Mouse (Mus musculus) midbrain, embryonic 11.5 days (tissue): ENCODE data around the gene Sec16b. TPM values are rescaled to one million over a fixed set of nuclear protein-coding genes. Genes with fewer than 3 reads are reported as not detected.

Source experiments
- ATAC-seq: fragments of 200-750 bp; cut with Nextera tagmentation; 2 replicates; pipeline ENCODE4 v1.8.0; 2017; ENCODE audit warnings: moderate TSS enrichment, moderate library complexity; ENCODE audit not compliant: low FRiP score
- DNase-seq: peaks from one replicate; pipeline ENCODE4 v3.0.0; 2015; ENCODE audit warnings: low spot score; ENCODE audit errors: missing footprints
- H3K27ac ChIP-seq: fragments of 300-500 bp; sonication (generic); 2 replicates; pipeline ENCODE4 v1.5.1; 2014; ENCODE audit warnings: low read depth, low read length
- H3K27me3 ChIP-seq: fragments of 300-500 bp; sonication (generic); 2 replicates; pipeline ENCODE4 v1.6.1; 2014; ENCODE audit warnings: mild to moderate bottlenecking, low read length, moderate library complexity, mixed read lengths; ENCODE audit not compliant: control insufficient read depth, insufficient read depth
- H3K36me3 ChIP-seq: fragments of 300-500 bp; sonication (generic); 2 replicates; pipeline ENCODE4 v1.6.1; 2014; ENCODE audit warnings: mild to moderate bottlenecking, low read length, moderate library complexity, mixed read lengths; ENCODE audit not compliant: control insufficient read depth, insufficient read depth
- H3K4me1 ChIP-seq: fragments of 300-500 bp; sonication (generic); 2 replicates; pipeline ENCODE4 v1.6.1; 2014; ENCODE audit warnings: low read length; ENCODE audit not compliant: control insufficient read depth, insufficient read depth
- H3K4me2 ChIP-seq: fragments of 300-500 bp; sonication (generic); 2 replicates; pipeline ENCODE4 v1.6.1; 2014; ENCODE audit warnings: mild to moderate bottlenecking, moderate library complexity
- H3K4me3 ChIP-seq: fragments of 300-500 bp; sonication (generic); 2 replicates; pipeline ENCODE4 v1.5.1; 2014; ENCODE audit warnings: low read depth, low read length
- H3K9ac ChIP-seq: fragments of 300-500 bp; sonication (generic); 2 replicates; pipeline ENCODE4 v1.6.1; 2014; ENCODE audit warnings: low read length
- H3K9me3 ChIP-seq: fragments of 300-500 bp; sonication (generic); 2 replicates; pipeline ENCODE4 v1.6.1; 2016; ENCODE audit warnings: low read length; ENCODE audit not compliant: control insufficient read depth
- WGBS: fragments of 180-500 bp; shearing (Covaris S2); extraction: QIAGEN DNeasy Blood & Tissue Kit; methylation state at CpG from one replicate; pipeline ENCODE4 v1.1.7; 2014; 5-methylcytosine and 5-hydroxymethylcytosine counted together
- polyA plus RNA-seq: library from polyadenylated mRNA; unstranded; fragments of >200 nt; fragmentation: Nextera tagmentation; extraction: Ambion mirVana; gene quantifications from 2 replicates; pipeline ENCODE4 v1.2.1, GENCODE M21; 2014

Gene Sec16b
- polyA plus RNA-seq, 1 experiment from 2014 or later = 0.55 TPM

DNA sequence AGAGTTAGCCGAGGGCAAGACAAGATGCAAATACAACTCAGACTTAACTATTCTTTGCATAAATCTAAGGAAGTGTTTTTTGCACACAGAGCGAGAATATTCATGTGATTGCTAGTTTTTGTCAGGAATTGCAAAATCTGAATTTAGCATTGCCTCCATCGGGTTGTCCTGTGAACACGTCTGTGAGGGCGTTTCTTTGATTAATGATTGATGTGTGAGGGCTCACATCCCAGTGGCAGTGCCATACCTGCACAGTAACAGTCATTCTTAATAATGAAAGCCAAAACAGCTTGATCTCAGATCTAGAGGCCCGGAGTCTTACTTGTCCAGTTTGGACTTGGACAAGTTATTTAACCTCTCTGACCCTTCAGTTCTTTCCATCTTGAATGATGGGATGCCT, 3.5 kb upstream of the Sec16b start:
- no peaks in the 10 kb centered on the region for H3K36me3 ChIP-seq
- no peak overlapping the region for H3K27ac ChIP-seq
- H3K9ac ChIP-seq = no peak overlapping the region
- ATAC-seq (no peak), DNase-seq (no peak)
- WGBS = 83% methylated on average over 6 of the region's 6 CpGs
- no peaks in the 10 kb centered on the region for H3K9me3 ChIP-seq
- no peak overlapping the region for H3K4me2 ChIP-seq
- no peaks in the 10 kb centered on the region; the same call in 1 of the 2 replicates for H3K4me1 ChIP-seq
- no peaks in the 10 kb centered on the region for H3K27me3 ChIP-seq
- no peak overlapping the region for H3K4me3 ChIP-seq

GRCm38 (mm10) chr1:157506995-157507595, 567 bp downstream of the Sec16b start:
- Histone ChIP-seq H3K4me2 (no peak overlapping the region), H3K4me3 (no peak overlapping the region), H3K9me3 (no peaks in the 10 kb centered on the region), H3K27ac (no peak overlapping the region), H3K4me1 (no peaks in the 10 kb centered on the region; the same call in 1 of the 2 replicates), H3K36me3 (no peaks in the 10 kb centered on the region), H3K27me3 (no peaks in the 10 kb centered on the region), H3K9ac (no peak overlapping the region)
- ATAC-seq = no peak
- no peak for DNase-seq
- WGBS = 66% methylated on average over 4 of the region's 4 CpGs

- H3K4me1 ChIP-seq = no peaks in the 10 kb centered on the region; the same call in 1 of the 2 replicates
- no peak overlapping the region for H3K27ac ChIP-seq
- ATAC-seq (no peak), DNase-seq (no peak)
- no peaks in the 10 kb centered on the region for H3K27me3 ChIP-seq
- no peak overlapping the region for H3K4me3 ChIP-seq
- H3K9me3 ChIP-seq = no peaks in the 10 kb centered on the region
- H3K36me3 ChIP-seq = no peaks in the 10 kb centered on the region
- WGBS = 58% methylated on average over 5 of the region's 5 CpGs
- no peak overlapping the region for H3K4me2 ChIP-seq
- H3K9ac ChIP-seq = no peak overlapping the region
Measured at GRCm38 (mm10) chr1:157507814-157508213, 1.3 kb downstream of the Sec16b start.

DNA sequence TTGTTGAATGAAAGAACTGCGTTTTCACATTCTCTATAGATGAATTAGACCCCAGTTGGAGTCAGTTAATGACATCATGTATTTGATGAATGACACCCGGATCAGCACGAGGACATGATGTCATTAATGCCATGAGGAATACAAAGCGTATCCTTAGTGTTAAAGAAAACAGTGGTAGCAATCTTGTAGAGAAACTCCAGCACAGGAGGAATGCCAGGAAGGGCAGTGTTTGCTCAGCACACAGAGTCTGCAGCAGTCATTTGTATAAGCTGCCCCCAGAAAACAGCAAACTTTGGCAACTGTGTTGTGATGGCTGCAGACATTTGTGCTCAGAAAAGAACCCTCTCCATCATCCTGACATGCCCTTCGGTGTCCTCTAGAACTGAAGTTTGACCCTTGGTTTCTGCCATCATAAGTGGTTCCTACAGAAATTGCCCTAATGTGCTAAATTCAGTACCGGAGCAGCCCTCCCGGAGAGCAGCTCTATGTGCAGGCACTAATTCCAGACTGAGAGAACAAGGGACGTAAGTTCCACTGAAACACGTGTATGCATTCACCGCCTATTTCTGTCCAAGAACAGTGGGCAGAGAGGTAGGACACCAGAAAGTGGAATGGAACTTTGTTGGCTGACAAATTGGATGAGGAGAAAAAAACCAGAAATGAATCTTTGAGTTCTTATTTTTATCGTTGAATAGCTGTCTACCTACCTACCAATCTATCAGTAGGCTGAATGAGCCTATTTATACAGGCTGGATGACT, 6.3 kb downstream of the Sec16b start:
- H3K4me2 ChIP-seq = no peak overlapping the region
- no peak overlapping the region for H3K27ac ChIP-seq
- no peak for ATAC-seq
- no peak overlapping the region for H3K4me3 ChIP-seq
- 83% methylated on average over 11 of the region's 11 CpGs for WGBS
- H3K9me3 ChIP-seq = no peaks in the 10 kb centered on the region
- H3K36me3 ChIP-seq = no peaks in the 10 kb centered on the region
- no peak overlapping the region for H3K9ac ChIP-seq
- peak; percentile 31 for DNase-seq
- no peaks in the 10 kb centered on the region for H3K4me1 ChIP-seq
- no peaks in the 10 kb centered on the region for H3K27me3 ChIP-seq

GRCm38 (mm10) chr1:157513559-157513958, 7.0 kb downstream of the Sec16b start:
- Histone ChIP-seq H3K4me2 (no peak overlapping the region), H3K4me1 (no peaks in the 10 kb centered on the region), H3K27me3 (no peaks in the 10 kb centered on the region), H3K9ac (no peak overlapping the region), H3K9me3 (no peaks in the 10 kb centered on the region), H3K27ac (no peak overlapping the region), H3K4me3 (no peak overlapping the region), H3K36me3 (no peaks in the 10 kb centered on the region)
- DNase-seq (no peak), ATAC-seq (no peak)
- WGBS = 85% methylated on average over 9 of the region's 9 CpGs

DNA sequence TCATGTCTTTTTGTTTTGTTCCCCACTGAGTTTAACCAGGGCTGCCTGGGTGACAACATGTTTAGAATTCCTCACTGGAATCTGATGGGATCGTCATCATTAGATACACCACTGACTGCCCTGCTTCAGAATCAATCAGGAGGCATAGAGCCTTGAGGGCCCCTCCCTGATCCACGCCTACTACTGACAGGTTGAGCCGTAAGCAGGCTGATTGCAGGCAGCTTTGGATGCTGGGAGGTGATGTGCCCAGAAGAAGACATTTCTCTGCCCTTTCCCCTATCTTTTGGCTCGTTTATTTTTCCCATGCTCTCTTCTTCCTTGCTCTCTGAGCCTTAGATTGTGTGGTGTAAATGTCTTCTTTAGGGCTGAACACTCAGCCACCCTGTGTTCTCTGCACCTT, 7.8 kb downstream of the Sec16b start:
- Histone ChIP-seq H3K9ac (no peak overlapping the region), H3K36me3 (no peaks in the 10 kb centered on the region), H3K27ac (no peak overlapping the region), H3K4me2 (no peak overlapping the region), H3K27me3 (no peaks in the 10 kb centered on the region), H3K4me3 (no peak overlapping the region), H3K9me3 (no peaks in the 10 kb centered on the region), H3K4me1 (no peaks in the 10 kb centered on the region)
- ATAC-seq (no peak), DNase-seq (no peak)
- WGBS = 77% methylated on average over 4 of the region's 4 CpGs

GRCm38 (mm10) chr1:157516838-157517808, 10.6 kb downstream of the Sec16b start:
- Histone ChIP-seq H3K9ac (no peak overlapping the region), H3K36me3 (no peaks in the 10 kb centered on the region), H3K27ac (no peak overlapping the region), H3K27me3 (no peaks in the 10 kb centered on the region), H3K4me1 (no peaks in the 10 kb centered on the region), H3K9me3 (no peaks in the 10 kb centered on the region), H3K4me3 (no peak overlapping the region), H3K4me2 (no peak overlapping the region)
- peak; percentile 31 for DNase-seq
- WGBS = 84% methylated on average over 8 of the region's 8 CpGs
- no peak for ATAC-seq

GRCm38 (mm10) chr1:157518111-157518523, 11.6 kb downstream of the Sec16b start:
- ATAC-seq (no peak), DNase-seq (peak; percentile 14)
- Histone ChIP-seq H3K27me3 (no peaks in the 10 kb centered on the region), H3K9ac (no peak overlapping the region), H3K4me3 (no peak overlapping the region), H3K36me3 (no peaks in the 10 kb centered on the region), H3K4me2 (no peak overlapping the region), H3K27ac (no peak overlapping the region), H3K9me3 (no peaks in the 10 kb centered on the region), H3K4me1 (no peaks in the 10 kb centered on the region)
- 73% methylated on average over 4 of the region's 4 CpGs for WGBS
